In the genomic region with DNA sequence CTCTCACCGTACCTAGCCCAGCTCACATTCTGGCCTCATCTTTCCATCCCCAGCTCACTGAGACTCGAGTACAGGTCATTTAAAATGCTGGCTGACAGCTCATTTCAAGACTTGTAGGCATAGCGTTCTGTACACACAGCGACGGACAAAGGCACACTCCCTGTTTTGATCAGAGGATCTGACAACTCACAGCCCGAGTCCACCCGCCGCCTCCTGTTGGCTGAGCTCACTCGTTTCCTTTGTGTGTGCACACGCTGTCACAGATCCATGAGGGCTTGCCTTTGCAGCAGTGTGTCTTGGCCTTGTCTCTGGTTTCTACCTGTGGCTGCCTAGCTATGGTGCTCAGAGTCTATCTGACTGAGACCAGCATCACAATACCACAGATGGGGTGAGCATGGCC, we compare ENCODE assay signal across 16 mouse cellular contexts.
"Had no signal": no experiment of that assay in that cellular context is flagged by ENCODE, and none has a peak within 500 bp of the region (broad histone marks: within the 10 kb centered on the region; RNA-seq: fewer than 3 reads in every experiment).

No protein-coding gene starts in this region.

- H3K4me2 ChIP-seq: liver, embryonic 13.5 days; midbrain, embryonic 12.5 days; neural tube, embryonic 12.5 days; neural tube, embryonic 15.5 days had no signal

- H3K9me3 ChIP-seq: liver, embryonic 13.5 days; midbrain, embryonic 12.5 days; neural tube, embryonic 12.5 days; neural tube, embryonic 15.5 days had no signal

- H3K36me3 ChIP-seq: liver, embryonic 13.5 days; midbrain, embryonic 12.5 days; neural tube, embryonic 12.5 days; neural tube, embryonic 15.5 days had no signal

- H3K4me1 ChIP-seq: neural tube, embryonic 12.5 days had no signal

- H3K27me3 ChIP-seq: liver, embryonic 13.5 days; midbrain, embryonic 12.5 days; neural tube, embryonic 12.5 days had no signal

- H3K4me3 ChIP-seq: left cerebral cortex, adult 2 months; liver, embryonic 13.5 days; midbrain, embryonic 12.5 days; neural tube, embryonic 12.5 days; neural tube, embryonic 15.5 days had no signal

- H3K27ac ChIP-seq: kidney, postnatal 0 days; left cerebral cortex, adult 2 months; liver, embryonic 13.5 days; midbrain, embryonic 12.5 days; neural tube, embryonic 12.5 days; neural tube, embryonic 15.5 days had no signal

- DNase-seq: kidney, adult 18-20 months; kidney, postnatal 36 days; layer of hippocampus, postnatal 36 days; liver, embryonic 13.5 days; lung, adult 2 months; lung, postnatal 14 days; lung, postnatal 4 days; right cerebral cortex, adult 18-20 months; right cerebral cortex, postnatal 14 days; right cerebral cortex, postnatal 4 days; thymus, postnatal 25 days had no signal

- H3K9ac ChIP-seq: liver, embryonic 13.5 days; midbrain, embryonic 12.5 days; neural tube, embryonic 12.5 days; neural tube, embryonic 15.5 days had no signal
